Mouse (Mus musculus): ENCODE measurements at regions not wholly inside any gene's neighbourhood (a gene's known extent, or its start where the extent isn't known, plus 50 kb on each side); places are given as distances from the start of the nearest gene placed in this dataset.
A peak's percentile ranks its signal among the peaks of the same experiment; 100 is the strongest.

DNA sequence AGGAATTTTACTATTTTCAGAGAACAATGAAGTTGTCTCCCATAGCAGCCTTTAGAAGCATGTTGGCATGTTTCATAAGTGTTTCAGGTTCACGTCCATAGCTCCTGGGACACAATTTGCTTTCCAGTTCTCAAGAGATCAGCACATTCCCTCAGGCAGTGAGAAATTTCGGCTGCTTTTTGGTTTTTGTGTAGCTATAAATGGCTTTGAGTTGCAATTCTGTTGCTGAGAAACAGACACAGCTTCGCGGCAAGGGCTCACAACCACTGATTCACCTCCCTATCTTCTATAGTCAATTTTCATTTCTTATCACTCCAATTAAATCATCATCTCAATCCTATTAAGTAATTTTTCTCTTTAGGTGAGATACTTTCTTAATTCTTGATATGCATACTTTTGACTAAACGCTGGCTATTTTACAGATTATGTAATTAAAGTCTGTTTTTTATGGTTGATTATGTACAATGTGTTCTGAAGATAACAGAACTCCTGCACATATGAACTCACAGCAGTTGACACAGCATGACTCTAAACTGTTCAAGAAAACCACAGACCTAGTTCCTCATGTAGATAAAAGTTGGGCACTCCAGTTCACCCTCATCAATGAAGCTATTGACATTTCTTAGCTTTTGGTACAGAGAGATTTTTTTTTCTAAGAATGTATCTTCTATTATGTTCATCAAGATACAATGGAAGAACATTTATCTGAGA, 694.1 kb upstream of the Gm21833 start:
- peak in 1 of 2 experiments; percentile 15 for DNase-seq

DNA sequence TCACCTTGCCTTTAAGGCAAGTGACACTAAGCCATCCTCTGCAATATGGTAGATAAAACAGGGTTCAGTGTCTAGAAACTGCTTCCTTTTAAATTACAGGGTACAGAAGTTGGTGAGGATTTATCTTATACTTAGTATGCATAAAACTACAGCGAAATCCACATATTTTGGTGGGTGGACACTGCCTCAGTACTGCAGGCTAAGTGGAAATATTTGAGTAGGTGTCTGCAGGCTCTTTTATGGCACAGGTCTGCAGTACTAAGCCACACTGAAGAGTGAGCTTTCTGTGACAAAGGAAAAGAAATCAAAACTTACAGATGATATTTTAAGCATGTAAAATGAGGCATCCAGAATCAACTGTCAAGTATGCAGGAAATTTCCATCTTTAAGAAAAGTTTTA, 692.9 kb upstream of the Gm21833 start:
- no peak for DNase-seq

DNA sequence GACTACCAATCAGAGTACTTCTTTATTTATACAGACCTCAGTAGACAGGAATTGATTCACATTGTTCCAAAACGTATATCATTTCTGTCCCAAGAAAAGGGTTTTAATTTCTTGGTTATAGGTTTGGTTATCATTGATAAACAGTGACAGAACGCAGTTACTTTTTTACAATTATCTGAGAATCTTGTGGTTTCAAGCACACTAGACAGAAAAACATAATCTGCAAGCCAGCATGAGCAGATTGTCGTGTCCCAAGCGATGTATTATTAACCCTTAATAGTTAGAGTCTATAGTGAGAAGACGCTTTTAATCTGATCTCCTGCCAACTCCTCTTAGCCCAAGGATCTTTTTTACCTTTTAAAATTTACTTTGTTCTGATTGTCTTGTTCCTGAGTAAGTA, 645.4 kb upstream of the Gm21833 start:
- no peak for DNase-seq

DNA sequence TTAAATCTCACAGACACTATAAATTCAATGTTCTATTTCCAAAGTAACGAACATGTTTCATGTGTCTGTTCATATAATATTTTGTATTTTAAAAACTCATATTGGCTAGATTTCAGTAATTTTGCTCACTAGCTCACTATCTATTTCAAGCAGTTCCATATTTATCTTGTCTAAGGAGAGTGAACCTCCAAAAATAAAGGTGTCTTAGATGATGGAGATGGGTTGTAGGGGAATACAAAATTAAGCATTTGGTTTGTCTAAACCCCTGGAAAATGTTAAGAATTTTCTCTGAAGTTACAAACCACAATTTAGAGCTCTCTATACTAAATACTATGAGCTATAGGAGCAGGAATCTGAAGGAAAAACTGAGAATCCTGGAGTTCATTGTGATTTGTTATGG, 595.3 kb upstream of the Gm21833 start:
- DNase-seq, result no peak

GRCm38 (mm10) chr16:82243851-82244250, 584.3 kb upstream of the Gm21833 start:
- no peak for DNase-seq

Data from cerebellum, postnatal 25 days (tissue).